Mouse (Mus musculus) erythroblast, embryonic 14.5 days (primary cell): ENCODE measurements around the gene Gm49661.

ENCODE experiments used
- GATA1 ChIP-seq: IDR thresholded peaks from 2 replicates; pipeline ENCODE4 v1.6.1; 2012; ENCODE audit warnings: low read length, inconsistent platforms, mixed read lengths
- TAL1 ChIP-seq: IDR thresholded peaks from 3 replicates; pipeline ENCODE4 v1.6.1; 2012; ENCODE audit warnings: low read length, inconsistent platforms, mixed read lengths

- no peak for TF ChIP-seq GATA1
- TF ChIP-seq TAL1 = no peak
These were observed 15.9 kb upstream of the Gm49661 start for GRCm38 (mm10) chr8:84985049-84985683.
